Mouse (Mus musculus) left cerebral cortex, adult 8-10 months (tissue): ENCODE measurements around the gene Phkb. TPM values are rescaled to one million over a fixed set of nuclear protein-coding genes. Genes with fewer than 3 reads are reported as not detected.

ENCODE experiments used
- DNase-seq, 2 experiments: peaks; one replicate each; pipeline ENCODE4 v3.0.0; 2022; ENCODE audit warnings: low spot score in 2 of 2
- total RNA-seq, 4 experiments: library from RNA; stranded (reverse); gene quantifications; 2 replicates each; pipeline ENCODE4 v1.2.4; 2022

The Phkb gene
- total RNA-seq, 4 experiments from 2014 or later, result 45.5 to 51.1 (median 48.8) TPM

DNA sequence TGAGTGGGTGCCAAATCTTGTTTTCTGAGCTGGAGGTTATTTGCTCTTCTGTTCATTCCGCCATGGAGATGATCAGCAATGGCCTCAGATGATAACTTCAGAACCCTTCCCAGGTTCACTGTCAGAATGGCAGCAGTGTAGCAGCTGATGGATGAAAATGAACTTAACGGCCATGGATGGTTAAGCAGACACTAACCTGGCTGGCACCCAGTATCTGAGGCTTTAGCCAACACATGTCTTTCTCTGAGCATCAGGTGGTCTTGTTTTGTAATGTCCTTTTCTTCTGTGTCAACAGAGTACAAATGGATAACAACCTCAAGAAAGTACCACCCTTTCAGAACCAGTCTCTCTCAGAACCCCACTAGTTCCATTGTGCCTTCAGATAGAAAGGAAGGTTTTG, 246.0 kb downstream of the Phkb start:
- no peak for DNase-seq

- no peak for DNase-seq
Measured at GRCm38 (mm10) chr8:86087468-86087867, 246.7 kb downstream of the Phkb start.

GRCm38 (mm10) chr8:86090666-86091065, 249.9 kb downstream of the Phkb start:
- DNase-seq, result no peak

Other genes with a start within 250 kb of the Phkb start
- 10 to 100 TPM; 57.4 to 73.8 (median 60.2) TPM for gene Neto2, start 140.0 kb upstream of the Phkb start, total RNA-seq
- gene Itfg1, start within 50 bp of the Phkb start, total RNA-seq, result 100 to 1,000 TPM; 169 to 204 (median 183) TPM